Comparison of ENCODE assay signal across 8 mouse cellular contexts in genomic region chr2:153015804-153016203, GRCm38 (mm10). TPM values are rescaled to one million over a fixed set of nuclear protein-coding genes. Genes with fewer than 3 reads are reported as not detected.
DNase-seq lines count a peak whose midpoint lies in the region; ATAC-seq and TF ChIP-seq lines count a peak whose summit lies in the region.

No protein-coding gene starts in this region.

- no peak for DNase-seq in kidney, adult 18-20 months
- no peak for DNase-seq in testis, postnatal 10 days (ENCODE audit: low spot score)
- no peak for DNase-seq in urinary bladder, postnatal 25 days (ENCODE audit: low spot score)

- no peak for TF ChIP-seq CTCF in testis, adult 2 months (IDR thresholded peaks at IDR 0.05; ENCODE audit: control insufficient read depth, insufficient read depth, insufficient replicate concordance, low read depth, low read length)

- H3K36me3 ChIP-seq in kidney, embryonic 16.5 days (ENCODE audit: insufficient read depth, low read length), result peaks cover 24% of the 10 kb centered on the region
- H3K36me3 ChIP-seq in testis, adult 2 months (ENCODE audit: control insufficient read depth, insufficient read depth, low read length), result peaks cover 2% of the 10 kb centered on the region
- peaks cover 11% of the 10 kb centered on the region for H3K36me3 ChIP-seq in hindbrain, embryonic 15.5 days
- 0 out of 2 replicates have a peak, but pooled peaks cover 2% of the 10 kb centered on the region for H3K36me3 ChIP-seq in stomach, embryonic 16.5 days (ENCODE audit: control insufficient read depth, insufficient read depth, low read length)
- peaks cover 8% of the 10 kb centered on the region; the same call in 1 of the 2 replicates for H3K36me3 ChIP-seq in heart, embryonic 11.5 days (ENCODE audit: control insufficient read depth, insufficient read depth, low read length)

- TF ChIP-seq POLR2A in testis, adult 2 months (IDR thresholded peaks at IDR 0.05; ENCODE audit: control insufficient read depth, low read depth, low read length), result no peak

- H3K4me1 ChIP-seq in kidney, embryonic 16.5 days (ENCODE audit: insufficient read depth, low read length), result peaks cover 11% of the 10 kb centered on the region
- H3K4me1 ChIP-seq in testis, adult 2 months (ENCODE audit: control insufficient read depth, insufficient read depth, low read length), result peaks cover 2% of the 10 kb centered on the region; the same call in 1 of the 2 replicates
- H3K4me1 ChIP-seq in hindbrain, embryonic 15.5 days (replicated peaks), result peaks cover 26% of the 10 kb centered on the region
- peaks cover 6% of the 10 kb centered on the region for H3K4me1 ChIP-seq in stomach, embryonic 16.5 days (ENCODE audit: control insufficient read depth, insufficient read depth, low read length)
- peaks cover 7% of the 10 kb centered on the region for H3K4me1 ChIP-seq in heart, embryonic 11.5 days (ENCODE audit: control insufficient read depth, insufficient read depth, low read length)

- H3K9me3 ChIP-seq in kidney, embryonic 16.5 days (ENCODE audit: low read length), result no peaks in the 10 kb centered on the region
- no peaks in the 10 kb centered on the region for H3K9me3 ChIP-seq in hindbrain, embryonic 15.5 days
- no peaks in the 10 kb centered on the region for H3K9me3 ChIP-seq in stomach, embryonic 16.5 days (replicated peaks; ENCODE audit: control insufficient read depth, low read length)
- no peaks in the 10 kb centered on the region for H3K9me3 ChIP-seq in heart, embryonic 11.5 days (replicated peaks; ENCODE audit: control insufficient read depth, low read length)

- H3K4me2 ChIP-seq in kidney, embryonic 16.5 days (replicated peaks; ENCODE audit: low read depth, low read length), result peak overlapping the region; percentile 36
- H3K4me2 ChIP-seq in hindbrain, embryonic 15.5 days, result peak overlapping the region; percentile 90
- peak overlapping the region; percentile 43 for H3K4me2 ChIP-seq in stomach, embryonic 16.5 days (ENCODE audit: low read depth, low read length)
- H3K4me2 ChIP-seq in heart, embryonic 11.5 days, result no peak overlapping the region; the same call in 1 of the 2 replicates

- no peaks in the 10 kb centered on the region for H3K27me3 ChIP-seq in kidney, embryonic 16.5 days (ENCODE audit: insufficient read depth, low read length)
- no peaks in the 10 kb centered on the region for H3K27me3 ChIP-seq in testis, adult 2 months (ENCODE audit: control insufficient read depth, insufficient read depth, low read length)
- H3K27me3 ChIP-seq in hindbrain, embryonic 15.5 days, result 0 out of 2 replicates have a peak, but pooled peaks cover 7% of the 10 kb centered on the region
- H3K27me3 ChIP-seq in stomach, embryonic 16.5 days (ENCODE audit: control insufficient read depth, insufficient read depth, low read length), result 0 out of 2 replicates have a peak, but pooled peaks cover 5% of the 10 kb centered on the region
- H3K27me3 ChIP-seq in heart, embryonic 11.5 days (ENCODE audit: control insufficient read depth, insufficient read depth, low read length), result peaks cover 6% of the 10 kb centered on the region

- no peak overlapping the region; the same call in 1 of the 2 replicates for H3K9ac ChIP-seq in kidney, embryonic 16.5 days (replicated peaks; ENCODE audit: low read length)
- H3K9ac ChIP-seq in hindbrain, embryonic 15.5 days, result no peak overlapping the region; the same call in 1 of the 2 replicates
- H3K9ac ChIP-seq in stomach, embryonic 16.5 days (ENCODE audit: low read length), result peak overlapping the region; percentile 29; the same call in 1 of the 2 replicates
- H3K9ac ChIP-seq in heart, embryonic 11.5 days (ENCODE audit: low read depth, low read length), result no peak overlapping the region

- no peak overlapping the region for H3K27ac ChIP-seq in kidney, embryonic 16.5 days (ENCODE audit: low read length)
- no peak overlapping the region for H3K27ac ChIP-seq in testis, adult 2 months (ENCODE audit: control insufficient read depth, insufficient read depth, low read depth, low read length)
- H3K27ac ChIP-seq in hindbrain, embryonic 15.5 days (replicated peaks), result peak overlapping the region; percentile 52
- H3K27ac ChIP-seq in stomach, embryonic 16.5 days (ENCODE audit: low read length), result no peak overlapping the region
- H3K27ac ChIP-seq in heart, embryonic 11.5 days (ENCODE audit: low read depth, low read length), result no peak overlapping the region

- ATAC-seq in kidney, embryonic 16.5 days (ENCODE audit: low FRiP score, low TSS enrichment), result no peak
- ATAC-seq in hindbrain, embryonic 15.5 days (ENCODE audit: low FRiP score, low read depth), result no peak
- no peak for ATAC-seq in stomach, embryonic 16.5 days (ENCODE audit: insufficient read depth, low FRiP score)
- no peak for ATAC-seq in heart, embryonic 11.5 days (replicated peaks; ENCODE audit: insufficient number of reproducible peaks, low FRiP score, low TSS enrichment)

- WGBS in kidney, embryonic 16.5 days, result 30% methylated on average over 8 of the region's 8 CpGs
- WGBS in hindbrain, embryonic 15.5 days, result 40% methylated on average over 8 of the region's 8 CpGs
- 42% methylated on average over 8 of the region's 8 CpGs for WGBS in stomach, embryonic 16.5 days
- WGBS in heart, embryonic 11.5 days (ENCODE audit: insufficient replicate concordance), result 52% methylated on average over 8 of the region's 8 CpGs

- H3K4me3 ChIP-seq in kidney, embryonic 16.5 days (ENCODE audit: low read length), result peak overlapping the region; percentile 96; the same call in 1 of the 2 replicates
- peak overlapping the region; percentile 10 for H3K4me3 ChIP-seq in testis, adult 2 months (ENCODE audit: control insufficient read depth, low read depth, low read length)
- peak overlapping the region; percentile 87 for H3K4me3 ChIP-seq in hindbrain, embryonic 15.5 days
- peak overlapping the region; percentile 89; the same call in 1 of the 2 replicates for H3K4me3 ChIP-seq in stomach, embryonic 16.5 days (replicated peaks; ENCODE audit: low read length)
- H3K4me3 ChIP-seq in heart, embryonic 11.5 days (ENCODE audit: low read depth, low read length), result no peak overlapping the region

RNA-seq across cellular contexts. Expression of gene Pdrg1, which starts 0.6 kb away (rescaled TPM):
- 115 and 130 TPM in 2 replicates for polyA plus RNA-seq in kidney, embryonic 16.5 days (2015; fragmentation: Nextera tagmentation; extraction: Ambion mirVana)
- polyA plus RNA-seq in testis, adult 2 months (2012; rRNA removed), result 20.7 and 22.0 TPM in 2 replicates
- 234 TPM in 2 replicates for polyA plus RNA-seq in hindbrain, embryonic 15.5 days (2015; fragmentation: Nextera tagmentation; extraction: Ambion mirVana)
- polyA plus RNA-seq in stomach, embryonic 16.5 days (2015; fragmentation: Nextera tagmentation; extraction: Ambion mirVana), result 101 and 105 TPM in 2 replicates
- polyA plus RNA-seq in heart, embryonic 11.5 days (2014; fragmentation: Nextera tagmentation; extraction: Ambion mirVana), result 60.8 and 75.6 TPM in 2 replicates

RNA-seq across cellular contexts. Expression of gene Xkr7, which starts 15.8 kb away (rescaled TPM):
- polyA plus RNA-seq in kidney, embryonic 16.5 days (2015; fragmentation: Nextera tagmentation; extraction: Ambion mirVana), result not detected in 2 replicates
- 1.1 and 1.2 TPM in 2 replicates for polyA plus RNA-seq in testis, adult 2 months (2012; rRNA removed)
- polyA plus RNA-seq in hindbrain, embryonic 15.5 days (2015; fragmentation: Nextera tagmentation; extraction: Ambion mirVana), result 1.9 and 2.1 TPM in 2 replicates
- polyA plus RNA-seq in stomach, embryonic 16.5 days (2015; fragmentation: Nextera tagmentation; extraction: Ambion mirVana), result not detected in 2 replicates
- not detected in 2 replicates for polyA plus RNA-seq in heart, embryonic 11.5 days (2014; fragmentation: Nextera tagmentation; extraction: Ambion mirVana)

RNA-seq across cellular contexts. Expression of gene Ccm2l, which starts 50.0 kb away (rescaled TPM):
- polyA plus RNA-seq in kidney, embryonic 16.5 days (2015; fragmentation: Nextera tagmentation; extraction: Ambion mirVana), result 1.8 and 2.4 TPM in 2 replicates
- polyA plus RNA-seq in testis, adult 2 months (2012; rRNA removed), result 1.3 and 1.4 TPM in 2 replicates
- 2.0 and 2.1 TPM in 2 replicates for polyA plus RNA-seq in hindbrain, embryonic 15.5 days (2015; fragmentation: Nextera tagmentation; extraction: Ambion mirVana)
- 0.51 and 1.0 TPM in 2 replicates for polyA plus RNA-seq in stomach, embryonic 16.5 days (2015; fragmentation: Nextera tagmentation; extraction: Ambion mirVana)
- 5.2 and 6.1 TPM in 2 replicates for polyA plus RNA-seq in heart, embryonic 11.5 days (2014; fragmentation: Nextera tagmentation; extraction: Ambion mirVana)

RNA-seq across cellular contexts. Expression of gene Ttll9, which starts 53.5 kb away (rescaled TPM):
- polyA plus RNA-seq in kidney, embryonic 16.5 days (2015; fragmentation: Nextera tagmentation; extraction: Ambion mirVana), result 1.2 and 1.3 TPM in 2 replicates
- 203 and 218 TPM in 2 replicates for polyA plus RNA-seq in testis, adult 2 months (2012; rRNA removed)
- 8.3 and 8.7 TPM in 2 replicates for polyA plus RNA-seq in hindbrain, embryonic 15.5 days (2015; fragmentation: Nextera tagmentation; extraction: Ambion mirVana)
- polyA plus RNA-seq in stomach, embryonic 16.5 days (2015; fragmentation: Nextera tagmentation; extraction: Ambion mirVana), result 0.27 TPM in 2 replicates
- 0.76 TPM in 1 of 2 replicates, not detected in the other for polyA plus RNA-seq in heart, embryonic 11.5 days (2014; fragmentation: Nextera tagmentation; extraction: Ambion mirVana)
